Mouse (Mus musculus) spleen, postnatal 0 days (tissue): ENCODE data around the gene Gm15080. TPM values are rescaled to one million over a fixed set of nuclear protein-coding genes. Genes with fewer than 3 reads are reported as not detected.

Experiments
- polyA plus RNA-seq: library from polyadenylated mRNA; unstranded; fragments of >200 nt; fragmentation: Nextera tagmentation; extraction: Ambion mirVana; gene quantifications from 2 replicates; pipeline ENCODE4 v1.2.1, GENCODE M21; 2015

The Gm15080 gene
- not detected in 2 replicates for polyA plus RNA-seq

GRCm38 (mm10) chrX:147992693-147993092 is at the start of gene Gm15080:
Gene Gm15080 (plus strand): TSS chrX:147992993.

Other genes with a start within 250 kb of the Gm15080 start
- gene Gm15128, start 227.0 kb upstream of the Gm15080 start, polyA plus RNA-seq = not detected in 2 replicates
- not detected in 2 replicates for gene Gm15107, start 187.7 kb downstream of the Gm15080 start, polyA plus RNA-seq